ENCODE assay signal across 10 mouse cellular contexts in genomic region chr2:136121867-136122266, GRCm38 (mm10).
DNase-seq lines count a peak whose midpoint lies in the region; ATAC-seq and TF ChIP-seq lines count a peak whose summit lies in the region.
"Had no signal": no experiment of that assay in that cellular context is flagged by ENCODE, and none has a peak within 500 bp of the region (broad histone marks: within the 10 kb centered on the region; RNA-seq: fewer than 3 reads in every experiment).

No protein-coding gene starts in this region.

- H3K36me3 ChIP-seq in forebrain, embryonic 15.5 days = no peaks in the 10 kb centered on the region
- no peaks in the 10 kb centered on the region for H3K36me3 ChIP-seq in kidney, embryonic 16.5 days (ENCODE audit: insufficient read depth, low read length)
- no peaks in the 10 kb centered on the region for H3K36me3 ChIP-seq in midbrain, embryonic 12.5 days
- H3K36me3 ChIP-seq: embryonic facial prominence, embryonic 15.5 days; heart, embryonic 15.5 days had no signal

- no peak for TF ChIP-seq CTCF in gastrocnemius, adult 2 months (IDR thresholded peaks at IDR 0.05)

- no peak overlapping the region for H3K4me2 ChIP-seq in forebrain, embryonic 15.5 days (replicated peaks)
- no peak overlapping the region for H3K4me2 ChIP-seq in kidney, embryonic 16.5 days (replicated peaks; ENCODE audit: low read depth, low read length)
- no peak overlapping the region for H3K4me2 ChIP-seq in midbrain, embryonic 12.5 days (replicated peaks)
- H3K4me2 ChIP-seq: embryonic facial prominence, embryonic 15.5 days; heart, embryonic 15.5 days had no signal

- H3K27me3 ChIP-seq in forebrain, embryonic 15.5 days = no peaks in the 10 kb centered on the region
- H3K27me3 ChIP-seq in kidney, embryonic 16.5 days (ENCODE audit: insufficient read depth, low read length) = no peaks in the 10 kb centered on the region
- H3K27me3 ChIP-seq in midbrain, embryonic 12.5 days = no peaks in the 10 kb centered on the region
- H3K27me3 ChIP-seq: embryonic facial prominence, embryonic 15.5 days; heart, embryonic 15.5 days had no signal

- H3K4me1 ChIP-seq in forebrain, embryonic 15.5 days = peaks cover 10% of the 10 kb centered on the region; the same call in 1 of the 2 replicates
- peaks cover 6% of the 10 kb centered on the region for H3K4me1 ChIP-seq in kidney, embryonic 16.5 days (ENCODE audit: insufficient read depth, low read length)
- H3K4me1 ChIP-seq in midbrain, embryonic 12.5 days = no peaks in the 10 kb centered on the region
- H3K4me1 ChIP-seq: embryonic facial prominence, embryonic 15.5 days; heart, embryonic 15.5 days had no signal

- peak; percentile 44 to 56 for DNase-seq in cerebellum, postnatal 10 days
- no peak for DNase-seq in cerebellum, postnatal 4 days (ENCODE audit: low spot score in 2 of 2)
- no peak for DNase-seq in gastrocnemius, adult 2 months
- DNase-seq in thymus, postnatal 0 days (ENCODE audit: low spot score) = no peak
- DNase-seq in layer of hippocampus, adult 18-20 months (ENCODE audit: low spot score in 2 of 2) = no peak

- no peak overlapping the region for H3K4me3 ChIP-seq in forebrain, embryonic 15.5 days
- H3K4me3 ChIP-seq in kidney, embryonic 16.5 days (ENCODE audit: low read length) = no peak overlapping the region
- no peak overlapping the region for H3K4me3 ChIP-seq in midbrain, embryonic 12.5 days
- no peak overlapping the region for H3K4me3 ChIP-seq in gastrocnemius, adult 2 months
- H3K4me3 ChIP-seq: embryonic facial prominence, embryonic 15.5 days; heart, embryonic 15.5 days had no signal

- whole genome bisulfite sequencing in forebrain, embryonic 15.5 days = 34% methylated on average over 6 of the region's 6 CpGs
- WGBS in kidney, embryonic 16.5 days = 3% methylated on average over 6 of the region's 6 CpGs
- WGBS in midbrain, embryonic 12.5 days = 57% methylated on average over 6 of the region's 6 CpGs

- ATAC-seq in forebrain, embryonic 15.5 days (replicated peaks) = peak; percentile 58; the same call in 1 of the 2 replicates
- ATAC-seq in kidney, embryonic 16.5 days (ENCODE audit: low FRiP score, low TSS enrichment) = peak; percentile 76; the same call in 1 of the 2 replicates
- ATAC-seq in midbrain, embryonic 12.5 days (ENCODE audit: low FRiP score, low read depth) = peak; percentile 74

- H3K27ac ChIP-seq in forebrain, embryonic 15.5 days (replicated peaks) = no peak overlapping the region
- no peak overlapping the region; the same call in 1 of the 2 replicates for H3K27ac ChIP-seq in kidney, embryonic 16.5 days (ENCODE audit: low read length)
- H3K27ac ChIP-seq in midbrain, embryonic 12.5 days (replicated peaks) = peak overlapping the region; percentile 39
- H3K27ac ChIP-seq in gastrocnemius, adult 2 months = no peak overlapping the region
- H3K27ac ChIP-seq: embryonic facial prominence, embryonic 15.5 days; heart, embryonic 15.5 days had no signal

- H3K9ac ChIP-seq in forebrain, embryonic 15.5 days (replicated peaks) = no peak overlapping the region
- no peak overlapping the region for H3K9ac ChIP-seq in kidney, embryonic 16.5 days (replicated peaks; ENCODE audit: low read length)
- H3K9ac ChIP-seq in midbrain, embryonic 12.5 days (replicated peaks) = no peak overlapping the region
- H3K9ac ChIP-seq: embryonic facial prominence, embryonic 15.5 days; heart, embryonic 15.5 days had no signal

- intact Hi-C loops in gastrocnemius, adult 2 months (cut with DNase I) = no loop called here

- no peaks in the 10 kb centered on the region for H3K9me3 ChIP-seq in forebrain, embryonic 15.5 days
- no peaks in the 10 kb centered on the region for H3K9me3 ChIP-seq in kidney, embryonic 16.5 days (ENCODE audit: low read length)
- no peaks in the 10 kb centered on the region for H3K9me3 ChIP-seq in midbrain, embryonic 12.5 days
- H3K9me3 ChIP-seq: embryonic facial prominence, embryonic 15.5 days; heart, embryonic 15.5 days had no signal

Comparison
In these comparisons a context has a peak if more than half of its experiments do, and no peak if none do; other contexts are left out.
1. DNase-seq: peak in cerebellum, postnatal 10 days (2 of 2); none in cerebellum, postnatal 4 days (0 of 2), gastrocnemius, adult 2 months (single experiment), thymus, postnatal 0 days (single experiment) and layer of hippocampus, adult 18-20 months (0 of 2).
2. Peak in every context shown above with its lines, with median percentiles within 50 percentile points of each other: ATAC-seq.